Mouse (Mus musculus) cerebellum, postnatal 36 days (tissue): ENCODE measurements around the gene AC129217.1.
"Not testable (repeated sequence)": the region's sequence is repeated elsewhere in the genome, so short reads cannot be mapped to it uniquely, and the experiment has no call there.

ENCODE experiments used
- DNase-seq, 2 experiments: peaks; one replicate each; pipeline ENCODE4 v3.0.0; 2021 to 2022; ENCODE audit warnings: mixed read lengths in 2 of 2

AC129217.1 gene

DNA sequence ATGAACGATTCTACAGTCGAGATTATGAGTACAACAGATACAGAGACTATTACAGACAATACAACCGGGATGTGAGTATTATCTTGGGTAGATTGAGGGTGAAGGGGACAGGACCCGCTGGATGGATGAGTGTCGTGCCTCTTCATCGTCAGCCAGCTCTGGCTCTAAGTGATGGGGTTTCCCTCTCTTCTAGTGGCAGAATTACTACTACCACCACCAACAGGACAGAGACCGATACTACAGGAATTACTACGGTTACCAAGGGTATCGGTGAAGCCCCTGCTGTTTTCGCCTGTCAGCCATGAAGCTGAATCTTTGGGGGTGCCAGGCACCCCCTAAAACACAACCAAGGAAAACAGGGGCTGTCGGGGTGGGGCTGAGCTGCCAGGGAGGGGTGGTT, 1.7 kb downstream of the AC129217.1 start:
- no peak for DNase-seq

DNA sequence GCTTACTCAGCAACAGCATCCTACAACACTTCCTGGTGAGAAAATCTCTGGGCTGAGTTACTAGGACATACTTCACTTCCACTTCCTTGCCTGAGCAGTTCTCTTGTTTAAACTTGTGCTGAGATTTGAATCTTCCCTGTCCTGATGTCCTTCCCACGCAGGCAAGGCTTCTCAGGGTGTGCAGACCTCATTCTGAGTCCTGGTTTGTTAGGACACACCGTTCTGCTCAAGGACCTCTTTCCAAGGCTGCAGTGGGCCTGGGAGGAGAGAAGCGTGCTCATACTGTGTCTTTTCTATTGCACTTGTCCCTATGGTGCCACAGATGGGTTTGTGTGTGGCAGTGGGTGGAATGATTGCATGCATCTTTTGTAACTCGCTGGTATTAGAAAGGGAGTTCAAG, 3.4 kb downstream of the AC129217.1 start:
- DNase-seq = no peak

DNA sequence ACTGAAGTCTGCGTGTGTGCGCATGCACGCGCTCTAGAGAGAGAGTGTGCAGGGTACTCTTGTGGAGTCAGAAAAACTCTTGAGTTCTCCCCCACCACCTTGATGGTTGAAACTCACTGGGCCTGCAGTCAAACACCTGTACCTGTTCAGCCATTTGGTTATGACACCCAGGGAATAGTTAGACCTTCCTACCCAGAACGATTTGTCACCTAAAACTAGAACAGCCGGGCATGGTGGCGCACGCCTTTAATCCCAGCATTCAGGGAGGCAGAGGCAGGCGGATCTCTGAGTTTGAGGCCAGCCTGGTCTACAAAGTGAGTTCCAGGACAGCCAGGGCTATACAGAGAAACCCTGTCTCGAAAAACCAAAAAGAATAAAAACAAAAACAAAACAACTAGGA, 6.8 kb downstream of the AC129217.1 start:
- DNase-seq = not testable (repeated sequence)

DNA sequence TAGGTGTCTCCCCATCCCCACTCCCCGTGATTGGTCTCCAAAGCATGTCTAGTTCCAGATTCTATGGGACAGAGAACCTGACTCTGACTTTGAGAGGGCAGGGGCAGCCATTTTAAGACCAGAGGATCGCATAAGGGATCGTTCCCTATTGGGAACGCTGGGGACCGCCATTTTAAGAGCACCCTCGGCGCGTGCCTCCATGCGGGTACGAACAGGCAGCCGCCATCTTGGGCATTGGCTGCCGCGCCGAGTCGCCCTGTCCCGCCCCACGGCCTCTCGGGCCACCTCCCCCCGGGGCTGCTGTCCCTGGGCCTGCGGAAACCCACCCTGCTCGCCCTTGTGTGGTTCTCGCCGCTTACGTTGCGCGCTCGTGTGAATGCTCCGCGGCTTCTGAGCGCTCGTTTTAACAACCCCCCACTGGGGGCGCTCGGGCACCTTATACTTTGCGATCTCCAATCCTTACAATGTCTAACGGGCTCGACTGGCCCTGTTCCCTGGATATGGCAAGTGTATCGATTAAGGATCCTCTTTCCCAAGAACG, 7.7 kb downstream of the AC129217.1 start, which contains the start of gene Bscl2:
Gene Bscl2, plus strand, starts transcription at position 217 of the 541 bp plus-strand sequence.
- peak; percentile 88 for DNase-seq

DNA sequence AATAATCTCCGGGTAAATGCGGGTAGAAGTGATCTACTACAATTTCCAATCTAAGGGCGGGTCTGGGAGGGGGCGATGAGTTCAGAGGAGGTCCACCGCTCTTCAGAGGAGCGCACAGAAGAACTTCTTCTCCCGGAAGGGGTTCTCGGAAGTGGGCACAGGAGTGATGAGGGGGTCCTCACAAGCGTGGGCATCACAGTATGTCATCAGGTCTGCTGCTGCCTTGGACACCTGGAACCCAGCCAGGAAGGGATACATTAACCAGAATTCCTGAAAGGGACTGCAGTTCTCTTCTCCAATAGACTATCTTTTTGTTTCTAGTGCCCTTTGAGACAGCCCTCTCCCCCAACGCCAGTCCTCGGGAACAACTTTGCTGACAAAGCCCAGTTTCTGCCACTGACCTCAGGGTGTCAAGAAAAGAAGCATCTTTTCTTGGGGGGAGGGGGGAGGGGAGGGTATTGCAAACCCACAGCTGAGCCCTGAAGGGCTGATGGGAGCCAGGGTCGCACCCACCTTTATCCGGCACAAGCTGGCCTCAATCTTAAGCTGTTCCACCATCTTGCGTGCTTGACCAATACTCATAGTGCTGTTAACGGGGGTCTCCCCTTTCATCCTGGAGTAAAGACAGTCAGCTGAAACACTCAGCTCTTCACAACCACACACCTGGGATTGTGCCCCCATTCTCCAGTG, 8.6 kb downstream of the AC129217.1 start:
- peak; percentile 52 to 62 for DNase-seq

DNA sequence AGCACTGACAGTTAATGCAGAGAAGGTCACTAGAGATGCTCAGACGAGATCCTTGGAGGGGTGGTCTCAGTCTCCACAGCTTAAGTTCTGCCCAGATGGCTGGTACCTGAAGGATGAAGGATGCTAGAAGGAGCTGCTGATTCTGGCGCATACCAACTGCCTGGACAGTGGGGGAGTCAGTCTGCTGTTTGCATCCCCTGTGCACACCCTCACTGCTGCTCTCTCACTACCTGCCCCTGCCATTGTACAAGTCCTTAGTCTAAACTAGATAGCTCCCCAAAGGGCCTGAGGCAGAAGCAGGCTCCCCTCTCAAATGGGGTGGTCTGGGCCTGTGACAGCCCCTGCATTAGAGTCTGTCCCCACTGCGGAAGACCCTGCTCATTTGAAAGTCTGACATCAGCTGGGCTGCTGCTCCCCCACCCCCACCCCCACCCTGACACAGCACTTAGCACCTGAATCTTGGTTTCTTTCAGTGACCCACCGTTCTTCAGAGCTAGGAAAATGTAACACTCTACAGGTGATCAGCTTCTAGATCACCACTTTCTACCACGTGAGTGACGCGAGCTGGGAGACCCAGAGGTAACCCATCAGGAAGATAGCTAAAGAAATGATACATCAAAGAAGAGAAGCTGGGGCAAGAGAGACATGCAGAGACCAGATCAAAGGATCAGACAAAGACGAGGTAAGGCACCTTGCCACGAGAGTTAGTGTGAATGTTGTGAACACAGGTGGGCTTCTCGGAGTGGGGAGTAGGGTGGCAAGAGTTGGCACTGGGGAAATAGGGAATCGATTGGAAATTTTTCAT, 9.7 kb downstream of the AC129217.1 start, which contains the start of gene Gng3:
Gene Gng3, minus strand, starts transcription at position 92 of the 805 bp plus-strand sequence.
- DNase-seq = peak; percentile 89 to 91

DNA sequence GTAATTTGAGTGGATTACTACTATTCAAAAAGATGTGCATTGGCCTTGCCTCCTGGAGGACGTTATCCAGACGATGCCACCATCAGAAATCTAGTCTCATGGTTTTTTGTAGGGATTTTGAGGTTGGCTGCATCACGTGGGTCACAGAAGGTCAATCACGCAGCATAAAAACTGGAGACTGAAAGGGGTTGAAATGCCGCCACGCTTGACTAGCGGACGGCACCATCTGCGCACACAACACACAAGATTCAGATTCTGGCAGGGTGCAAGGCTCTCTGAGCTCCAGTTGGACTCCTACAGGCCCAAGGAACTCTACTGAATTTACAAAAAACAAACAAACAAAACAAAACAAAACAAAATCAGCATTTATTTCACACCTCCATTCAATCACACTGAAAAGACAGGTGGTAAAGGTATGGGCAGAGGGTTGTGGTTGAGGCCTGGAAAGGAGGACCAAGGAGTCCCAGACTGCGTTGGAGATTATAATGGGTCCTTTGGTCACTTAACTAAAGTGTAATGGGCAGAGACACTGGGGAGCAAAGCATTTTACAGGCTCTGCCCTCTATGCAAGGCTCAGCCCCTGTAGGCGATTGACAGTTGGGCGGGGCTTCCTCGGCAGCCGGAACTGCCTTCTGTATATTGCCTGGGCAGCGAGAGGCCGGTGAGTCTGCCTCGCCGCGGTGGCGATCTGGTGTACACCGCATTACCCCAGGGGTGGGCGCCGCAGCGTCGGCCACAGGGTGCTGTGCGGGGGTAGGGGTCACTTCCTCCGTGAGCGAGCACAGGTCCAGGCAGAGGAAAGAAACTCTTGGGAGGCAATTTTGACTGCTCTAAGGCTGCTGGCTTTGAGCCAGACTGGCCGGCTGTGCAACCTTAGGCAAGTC, 10.6 kb downstream of the AC129217.1 start:
- peak; percentile 80 to 83 for DNase-seq

DNA sequence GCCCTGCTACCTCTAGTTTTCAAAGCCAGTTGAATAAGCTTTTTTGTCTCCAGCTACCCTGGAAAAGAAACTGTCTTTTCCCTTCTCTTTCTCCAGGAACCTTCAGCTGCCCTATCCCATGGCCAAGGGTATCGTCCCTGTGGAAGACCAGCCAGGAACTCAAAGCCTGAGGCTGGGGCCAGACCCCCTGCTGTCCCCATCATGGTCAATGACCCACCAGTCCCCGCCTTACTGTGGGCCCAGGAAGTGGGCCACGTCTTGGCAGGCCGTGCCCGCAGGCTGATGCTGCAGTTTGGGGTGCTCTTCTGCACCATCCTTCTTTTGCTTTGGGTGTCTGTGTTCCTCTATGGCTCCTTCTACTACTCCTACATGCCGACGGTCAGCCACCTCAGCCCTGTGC, 11.4 kb downstream of the AC129217.1 start:
- DNase-seq = peak in 1 of 2 experiments; percentile 34

DNA sequence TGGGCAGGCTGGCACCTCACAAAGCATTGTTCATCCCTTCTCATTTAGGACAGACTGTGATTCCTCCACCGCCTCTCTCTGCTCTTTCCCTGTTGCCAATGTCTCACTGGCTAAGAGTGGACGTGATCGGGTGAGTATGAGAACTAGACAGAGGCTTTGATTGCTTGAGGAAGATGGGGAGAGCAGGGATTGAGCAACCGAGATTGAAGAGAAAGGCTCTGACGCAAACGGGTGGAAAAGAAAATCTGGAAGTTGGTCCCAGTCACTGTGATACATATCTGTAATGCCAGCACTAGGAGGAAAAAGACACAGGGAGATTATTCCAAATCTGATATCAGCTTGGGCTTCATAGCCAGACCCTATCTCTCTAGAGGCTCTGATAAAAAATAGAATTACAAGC, 13.4 kb downstream of the AC129217.1 start:
- no peak for DNase-seq

DNA sequence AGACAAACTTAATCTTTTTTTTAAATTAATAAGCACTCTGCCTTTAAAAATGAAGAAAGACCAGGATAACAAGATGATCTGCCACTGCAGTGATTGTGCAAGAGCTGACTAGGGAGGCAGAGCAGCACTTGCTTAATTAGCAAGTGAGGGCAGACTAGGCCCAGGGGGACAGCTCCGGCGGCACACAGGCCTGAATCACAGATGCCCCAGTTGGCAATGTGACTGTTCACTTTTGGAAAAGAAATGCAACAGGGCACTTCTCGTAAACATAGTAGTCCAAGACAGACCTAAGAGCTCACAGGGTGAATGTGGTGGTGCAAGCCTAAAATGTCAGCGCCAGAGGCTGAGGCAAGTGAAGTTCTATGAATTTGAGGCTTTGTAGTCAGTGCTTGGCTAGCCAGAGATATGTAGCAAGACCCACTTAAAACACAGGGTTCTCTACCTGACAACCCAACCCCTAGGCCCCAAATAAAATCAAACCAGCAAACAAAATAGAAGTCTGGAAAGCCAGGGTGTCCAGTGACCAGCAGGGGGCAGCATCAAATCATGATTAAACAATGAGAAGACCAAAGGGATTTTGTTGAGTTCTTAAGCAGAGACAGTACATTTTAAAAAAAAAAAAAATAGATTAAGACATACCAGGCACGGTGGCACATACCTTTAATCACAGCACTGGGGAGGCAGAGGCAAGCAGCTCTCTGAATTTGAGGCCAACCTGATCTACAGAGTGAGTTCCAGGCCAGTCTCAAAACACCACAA, 15.0 kb downstream of the AC129217.1 start:
- DNase-seq = peak; percentile 79 to 82

DNA sequence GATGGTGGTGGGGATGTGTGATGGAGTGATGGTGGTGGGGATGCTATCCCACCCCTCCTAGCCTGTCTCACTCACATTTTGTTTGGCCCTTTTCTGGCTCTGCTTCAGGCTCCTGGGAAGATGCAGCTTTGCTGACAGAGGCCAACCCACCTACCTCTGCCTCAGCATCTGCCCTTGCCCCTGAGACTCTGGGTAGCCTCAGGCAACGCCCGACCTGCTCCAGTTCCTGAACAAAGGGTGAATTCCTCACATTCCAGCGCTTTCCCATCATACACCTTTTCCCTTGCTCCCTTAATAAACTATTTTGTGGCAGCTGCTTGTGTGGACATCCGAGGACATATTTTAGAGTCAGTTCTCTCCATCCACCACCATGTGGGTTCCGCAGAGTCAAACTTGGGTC, 18.8 kb downstream of the AC129217.1 start:
- no peak for DNase-seq

DNA sequence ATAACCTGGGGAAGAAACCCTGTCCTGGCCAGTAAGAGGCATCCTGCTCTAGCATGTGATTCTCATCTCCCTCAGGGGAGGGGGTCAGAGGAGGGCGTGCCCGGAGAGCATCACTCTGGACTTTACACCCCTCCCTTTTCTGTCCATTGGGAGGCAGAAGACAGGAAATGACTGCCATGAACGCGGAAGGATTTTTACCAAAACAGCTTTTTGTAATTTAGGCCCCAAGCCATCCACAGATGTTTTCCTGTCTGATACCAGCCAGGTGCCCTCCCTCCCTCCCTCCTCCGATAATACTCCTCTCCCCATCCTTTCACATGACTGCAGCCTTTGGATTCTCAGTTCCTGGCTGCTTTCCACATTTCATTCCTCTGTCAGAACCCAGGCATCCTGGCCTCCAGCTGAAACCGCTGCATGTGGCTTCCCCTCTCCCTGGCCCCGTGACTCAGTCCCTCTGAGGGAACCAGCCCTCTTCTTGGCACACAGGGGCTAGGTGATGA, 20.9 kb downstream of the AC129217.1 start, which contains the start of gene Lrrn4cl:
Gene Lrrn4cl, plus strand, starts transcription at position 367 of the 500 bp plus-strand sequence.
- no peak for DNase-seq

DNA sequence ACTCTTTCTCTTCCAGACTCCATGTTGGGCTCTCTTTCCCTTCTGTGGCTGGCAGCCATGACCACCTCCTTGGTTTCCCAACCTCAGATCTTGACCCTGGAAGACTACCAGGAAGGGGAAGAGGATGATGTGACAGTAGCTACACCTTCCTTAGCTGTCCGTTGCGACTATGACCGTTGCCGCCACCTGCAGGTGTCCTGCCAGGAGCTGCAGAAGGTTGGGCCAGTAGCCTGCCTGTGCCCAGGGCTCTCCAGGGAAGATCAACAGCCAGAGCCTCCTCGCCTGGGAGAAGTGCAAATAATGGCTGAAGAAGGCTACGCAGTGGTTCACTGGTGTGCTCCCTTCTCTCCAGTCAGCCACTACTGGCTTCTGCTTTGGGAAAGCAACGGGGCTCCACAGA, 22.1 kb downstream of the AC129217.1 start:
- no peak for DNase-seq

DNA sequence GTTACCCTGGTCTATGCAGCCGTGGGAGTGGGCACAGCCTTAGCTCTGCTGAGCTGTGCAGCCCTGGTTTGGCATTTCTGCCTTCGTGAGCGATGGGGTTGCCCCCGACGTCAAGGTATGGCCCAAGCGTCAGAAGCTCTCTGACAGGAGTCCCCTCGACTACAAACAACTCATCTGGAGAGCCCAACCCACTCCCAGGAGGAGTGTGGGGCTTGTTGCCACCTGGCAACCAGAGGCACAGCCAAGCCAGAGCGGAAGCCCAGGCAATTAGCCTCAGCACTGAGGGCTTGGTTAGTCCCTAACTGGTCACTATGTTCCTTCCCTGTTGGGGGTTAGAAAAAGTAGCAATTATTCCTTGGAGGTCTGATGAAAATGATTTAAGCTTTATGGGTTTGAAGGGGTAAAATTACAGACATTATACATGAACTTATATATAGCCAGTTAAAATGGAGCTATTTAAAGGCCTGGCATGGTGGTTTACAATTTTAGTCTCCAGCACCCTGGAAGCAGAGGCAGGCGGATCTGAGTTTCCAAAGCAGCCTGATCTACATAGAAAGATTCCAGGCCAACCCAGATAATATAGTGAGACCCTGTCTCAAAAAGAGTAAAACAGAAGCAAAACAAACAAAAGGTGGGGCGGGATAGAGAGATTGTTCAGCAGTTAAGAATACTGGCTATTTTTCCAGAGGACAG, 22.8 kb downstream of the AC129217.1 start:
- no peak for DNase-seq

DNA sequence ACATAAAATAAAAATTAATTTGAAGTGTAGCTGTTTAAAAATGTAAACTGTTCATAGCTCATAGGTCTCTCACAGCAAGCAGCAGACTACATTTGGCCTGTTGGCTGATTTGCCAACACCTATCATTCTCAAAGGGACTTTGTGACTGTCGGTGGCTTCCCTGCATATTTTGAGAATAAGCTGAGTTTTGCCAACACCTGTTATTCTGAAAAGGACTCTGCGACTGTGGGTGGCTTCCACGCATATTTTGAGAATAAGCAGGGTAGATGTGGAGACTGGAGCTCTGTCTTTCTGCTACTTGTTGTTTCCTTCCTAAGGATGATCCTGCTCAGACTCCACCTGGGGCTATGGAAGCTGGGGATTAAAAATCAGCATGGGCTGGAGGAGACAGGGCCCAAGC, 23.5 kb downstream of the AC129217.1 start:
- DNase-seq = no peak

DNA sequence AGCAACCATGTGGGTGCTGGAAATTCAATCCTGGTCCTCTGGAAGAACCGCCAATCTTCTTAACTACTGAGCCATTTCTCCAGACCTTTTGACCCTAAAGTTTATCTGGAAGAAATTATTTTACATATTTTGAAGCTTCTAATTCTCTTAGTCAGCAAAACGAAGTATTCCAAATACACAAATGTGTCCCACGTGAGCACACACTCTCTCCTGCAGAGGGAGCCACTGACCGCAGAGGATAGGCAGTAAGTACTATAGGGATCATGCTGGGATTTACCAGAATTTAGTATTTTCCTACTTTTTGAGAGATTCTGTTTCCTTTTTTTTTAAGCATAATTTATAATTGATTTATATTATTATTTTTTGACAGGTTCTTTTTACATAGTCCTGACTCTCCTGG, 28.1 kb downstream of the AC129217.1 start:
- peak in 1 of 2 experiments; percentile 33 for DNase-seq

DNA sequence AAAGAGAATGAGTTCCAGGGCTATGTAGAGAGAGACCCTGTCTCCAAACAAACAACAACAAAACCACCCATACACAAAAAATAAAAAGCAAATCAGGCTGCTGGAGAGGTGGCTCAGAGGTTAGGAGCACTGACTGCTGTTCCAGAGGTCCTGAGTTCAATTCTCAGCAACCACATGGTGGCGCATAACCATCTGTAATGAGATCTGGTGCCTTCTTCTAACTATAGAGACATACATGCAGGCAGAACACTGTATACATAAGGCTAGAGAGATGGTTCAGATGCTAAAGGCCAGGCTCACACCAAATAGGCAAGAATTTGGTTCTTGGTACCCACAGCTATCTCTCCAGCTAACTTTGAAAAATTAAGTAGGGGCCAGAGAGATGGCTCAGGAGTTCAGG, 29.4 kb downstream of the AC129217.1 start:
- DNase-seq = peak; percentile 31 to 33

DNA sequence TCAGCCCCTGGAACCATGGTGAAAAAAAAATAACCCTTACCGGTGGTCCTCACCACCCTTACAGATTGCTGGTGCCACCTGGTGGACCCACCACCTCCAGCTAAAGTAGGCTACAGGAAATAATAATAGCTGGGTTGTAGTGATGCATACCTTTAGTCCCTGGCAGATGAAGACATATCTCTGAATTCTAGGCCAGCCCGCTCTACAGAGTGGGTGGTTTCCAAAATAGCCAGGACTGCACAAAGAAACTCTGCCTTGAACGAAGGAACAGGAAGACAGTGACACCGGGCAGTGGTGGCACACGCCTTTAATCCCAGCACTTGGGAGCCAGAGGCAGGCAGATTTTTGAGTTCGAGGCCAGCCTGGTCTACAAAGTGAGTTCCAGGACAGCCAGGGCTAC, 34.7 kb downstream of the AC129217.1 start:
- no peak for DNase-seq

DNA sequence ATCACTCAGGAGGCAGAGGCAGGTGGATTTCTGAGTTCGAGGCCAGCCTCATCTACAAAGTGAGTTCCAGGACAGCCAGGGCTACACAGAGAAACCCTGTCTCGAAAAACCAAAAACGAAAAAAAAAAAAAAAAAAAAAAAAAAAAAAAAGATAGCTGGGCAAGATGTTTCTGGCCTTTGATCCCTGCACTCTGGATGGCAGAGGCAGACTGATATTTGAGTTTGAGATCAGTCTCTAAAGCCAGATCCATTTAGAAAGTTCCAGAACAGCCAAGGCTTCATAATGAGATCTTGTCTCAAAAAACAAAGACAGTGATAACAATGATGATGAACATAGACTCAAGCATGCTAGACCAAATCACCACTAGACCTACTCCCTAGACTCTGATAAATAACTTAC, 40.8 kb downstream of the AC129217.1 start:
- not testable (repeated sequence) for DNase-seq

DNA sequence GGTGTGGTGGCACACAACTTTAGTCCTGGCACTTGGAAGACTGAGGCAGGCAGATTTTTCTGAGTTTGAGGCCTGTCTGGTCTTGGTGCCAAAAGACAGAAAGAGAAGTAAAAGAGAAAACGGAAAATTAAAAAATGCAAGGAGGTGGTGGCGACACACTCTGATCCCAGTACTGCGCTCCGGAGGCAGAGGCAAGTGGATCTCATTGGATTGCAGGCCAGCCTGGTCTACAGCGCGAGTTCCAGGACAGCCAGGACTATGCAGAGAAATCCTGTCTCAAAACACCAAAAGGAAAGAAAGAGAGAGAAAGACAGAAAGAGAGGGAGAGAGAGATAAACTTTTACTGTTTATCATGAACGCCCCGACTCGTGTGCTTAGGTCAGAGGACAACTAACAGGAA, 41.3 kb downstream of the AC129217.1 start:
- DNase-seq = no peak
